Mouse (Mus musculus) C2C12 (cell line): Measurements from ENCODE around the gene Sfn.

Experiments
- CEBPB ChIP-seq: IDR thresholded peaks from one replicate; pipeline ENCODE4 v1.6.1; 2011; ENCODE audit warnings: low read depth, mild to moderate bottlenecking, control low read depth, moderate library complexity
- CTCF ChIP-seq: IDR thresholded peaks from one replicate; pipeline ENCODE4 v1.5.1; 2011; ENCODE audit not compliant: control insufficient read depth, insufficient read depth, insufficient read length
- FOSL1 ChIP-seq: IDR thresholded peaks from one replicate; pipeline ENCODE4 v1.8.0; 2011; ENCODE audit warnings: mild to moderate bottlenecking, low read length; ENCODE audit not compliant: poor library complexity, insufficient read depth, severe bottlenecking
- MAX ChIP-seq: IDR thresholded peaks from one replicate; pipeline ENCODE4 v1.6.1; 2011; ENCODE audit warnings: mild to moderate bottlenecking, control low read depth
- USF1 ChIP-seq: IDR thresholded peaks from one replicate; pipeline ENCODE4 v1.6.1; 2011; ENCODE audit warnings: low read depth, mild to moderate bottlenecking, control low read depth, moderate library complexity

DNA sequence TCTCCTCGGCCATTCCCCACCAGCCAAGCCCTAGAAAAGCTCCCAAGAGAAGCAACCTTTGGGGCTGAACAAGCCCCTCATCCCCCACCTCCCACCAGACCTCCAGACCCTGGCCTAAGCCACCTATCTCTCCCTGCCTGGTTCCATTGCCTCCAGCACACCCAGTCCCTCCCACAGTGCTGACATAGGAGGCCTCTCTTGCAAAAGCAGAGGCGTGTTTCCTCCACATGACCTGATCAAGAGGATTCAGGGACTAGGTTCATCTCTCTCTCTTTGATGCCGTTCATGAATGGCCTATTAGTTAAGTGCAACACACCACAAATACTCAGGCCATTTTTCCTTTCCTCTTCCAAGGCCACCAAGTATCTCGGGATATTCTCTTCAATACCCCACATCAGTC, 42.1 kb downstream of the Sfn start:
- TF ChIP-seq USF1 (no peak), CTCF (no peak), MAX (no peak), CEBPB (no peak), FOSL1 (no peak)
